Mouse (Mus musculus): ENCODE measurements around the gene Caskin2. TPM values are rescaled to one million over a fixed set of nuclear protein-coding genes. Genes with fewer than 3 reads are reported as not detected.

Gene Caskin2
- total RNA-seq, 2 experiments from 2014 or later = 12.6 to 13.3 TPM

- DNase-seq = no peak
- intact Hi-C loops (cut with DNase I) = no loop called here
These were observed 19.1 kb upstream of the Caskin2 start for GRCm38 (mm10) chr11:115832523-115832922.

DNA sequence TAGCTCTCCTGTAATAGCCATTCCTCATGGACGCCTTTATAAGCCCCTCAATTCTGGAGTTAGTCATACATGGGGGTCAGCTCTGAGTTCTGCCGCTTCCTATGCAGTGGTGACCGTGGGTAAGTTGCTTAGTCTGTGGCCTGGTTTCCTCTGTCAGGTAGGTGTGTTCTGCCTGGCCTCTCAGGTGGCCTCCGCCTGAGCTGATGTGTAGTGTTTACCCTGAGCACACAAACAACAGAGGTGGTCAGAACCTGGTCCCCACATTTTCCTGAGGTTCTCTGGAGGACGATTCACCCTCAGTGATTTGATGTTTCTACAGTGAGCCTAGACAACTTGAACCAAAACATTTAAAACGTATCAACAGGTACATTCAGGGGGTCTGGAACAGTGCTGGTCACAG is 18.6 kb upstream of the Caskin2 start:
- intact Hi-C loops (cut with DNase I) = no loop called here
- DNase-seq = no peak

GRCm38 (mm10) chr11:115831518-115831917 is 18.1 kb upstream of the Caskin2 start:
- intact Hi-C loops (cut with DNase I) = no loop called here
- DNase-seq = no peak

GRCm38 (mm10) chr11:115830550-115831325 is 17.3 kb upstream of the Caskin2 start:
- no peak for DNase-seq
- intact Hi-C loops (cut with DNase I) = no loop called here

GRCm38 (mm10) chr11:115829036-115829435 is 15.6 kb upstream of the Caskin2 start:
- intact Hi-C loops (cut with DNase I) = no loop called here
- DNase-seq = no peak

DNA sequence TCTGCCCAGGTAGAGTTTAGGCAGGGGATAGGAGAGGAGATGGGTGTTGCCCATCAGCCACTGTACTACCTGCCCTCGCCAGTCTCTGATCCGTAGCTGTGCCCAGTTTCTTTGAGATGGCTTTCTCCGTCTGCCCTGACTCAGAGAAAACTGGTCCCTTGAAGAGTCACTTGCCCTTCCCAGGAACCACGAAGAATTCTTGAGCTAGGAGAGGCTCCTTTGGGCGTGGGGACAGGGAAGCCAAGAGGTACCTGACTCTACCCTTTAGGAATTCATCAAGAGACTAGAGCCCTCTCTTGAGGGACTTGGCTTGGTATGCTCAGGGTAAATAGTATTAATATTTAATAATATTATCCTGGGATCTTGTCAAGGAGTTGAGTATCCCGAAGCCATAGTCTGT is 14.2 kb upstream of the Caskin2 start:
- no peak for DNase-seq
- intact Hi-C loops (cut with DNase I) = no loop called here

DNA sequence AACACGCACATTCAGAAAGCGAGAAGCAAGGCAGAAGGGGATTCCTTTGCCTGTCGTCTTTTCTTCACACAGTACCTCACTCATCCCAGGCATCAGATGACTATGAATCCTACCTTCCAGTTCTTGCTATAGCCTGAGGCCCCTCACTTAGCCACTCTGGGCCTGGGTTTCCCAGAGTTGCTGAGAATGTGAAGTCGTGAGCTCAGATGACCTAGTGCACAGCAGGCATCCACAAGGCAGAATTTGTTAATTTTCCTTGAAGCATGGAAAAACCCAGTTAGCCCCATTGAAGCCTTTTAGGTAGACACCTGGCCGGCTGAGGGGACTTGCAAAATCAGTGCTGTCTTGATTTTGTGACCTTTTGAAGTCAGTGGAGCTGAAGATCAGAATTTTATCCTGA is 13.0 kb upstream of the Caskin2 start:
- no peak for DNase-seq
- intact Hi-C loops (cut with DNase I) = no loop called here

DNA sequence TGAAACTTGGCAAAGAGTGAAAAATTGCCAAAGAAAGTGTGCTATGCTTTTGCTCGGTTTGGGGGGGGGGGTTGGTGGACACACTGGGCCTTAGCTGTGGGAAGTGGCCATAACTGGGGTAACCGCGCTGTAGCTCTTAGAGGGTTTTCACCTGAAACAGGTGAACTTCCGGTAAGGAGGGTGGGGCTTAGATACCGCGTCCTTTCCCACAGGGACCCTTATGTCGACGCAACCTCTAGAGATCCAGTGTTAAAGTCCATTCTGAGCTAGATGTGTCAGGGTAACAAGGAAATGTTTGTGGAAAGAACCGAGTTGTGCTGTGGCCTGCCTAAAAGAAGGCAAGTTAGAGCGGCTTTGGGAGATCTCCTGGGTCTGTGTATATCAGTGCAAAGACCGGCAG is 11.4 kb upstream of the Caskin2 start:
- no peak for DNase-seq
- intact Hi-C loops (cut with DNase I) = no loop called here

DNA sequence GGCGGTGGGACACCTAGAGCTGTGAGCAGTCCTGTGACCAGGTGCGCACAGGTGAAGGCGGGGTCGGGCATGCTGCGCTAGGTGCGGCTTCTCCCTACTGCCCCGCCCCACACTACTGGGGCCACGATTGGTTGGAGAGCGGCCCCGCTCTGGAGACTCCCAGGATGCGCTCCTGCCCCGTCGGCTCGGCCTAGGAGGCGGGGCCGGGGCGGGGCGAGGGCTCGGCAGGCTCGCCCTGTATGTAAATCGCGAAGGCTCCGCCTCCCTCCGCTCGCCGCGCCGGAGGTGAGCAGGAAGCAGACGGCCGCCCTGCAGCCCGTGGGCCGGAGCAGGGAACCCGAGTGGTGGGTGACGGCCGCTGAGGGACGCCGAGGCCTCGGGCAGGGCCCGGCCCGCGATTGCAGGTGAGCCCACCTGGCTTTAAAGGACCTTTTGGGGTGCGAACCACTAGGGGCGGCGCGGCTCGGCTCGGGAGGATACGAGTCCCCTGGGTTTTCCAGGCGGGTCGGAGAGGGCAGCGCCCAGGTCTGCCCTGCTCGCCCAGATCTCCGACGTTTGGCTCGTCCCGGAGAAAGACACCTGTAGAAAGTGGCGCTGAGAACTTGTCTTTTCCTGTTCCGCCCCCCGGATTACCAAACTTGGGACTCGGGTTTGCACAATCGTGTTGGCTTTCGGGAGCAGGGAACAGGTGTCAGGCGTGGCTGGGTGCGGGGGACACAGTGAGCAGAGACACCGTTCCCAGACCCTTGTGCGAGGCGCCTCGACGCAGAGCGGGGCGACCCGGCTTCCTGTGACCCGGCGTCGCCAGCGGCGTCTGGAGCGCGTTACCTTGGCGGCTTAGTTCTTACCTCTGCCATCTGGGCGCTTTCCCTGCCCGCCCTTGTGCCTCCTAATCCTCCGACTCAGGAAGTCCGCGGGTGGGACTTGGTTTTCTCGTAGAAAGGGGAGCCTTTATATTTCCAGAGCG is 10.6 kb upstream of the Caskin2 start, which contains the start of gene Llgl2:
TSS of gene Llgl2 (plus strand) at position 276 of the 967 bp plus-strand sequence.
- intact Hi-C loops (cut with DNase I) = no loop called here
- peak; percentile 61 to 80 for DNase-seq

DNA sequence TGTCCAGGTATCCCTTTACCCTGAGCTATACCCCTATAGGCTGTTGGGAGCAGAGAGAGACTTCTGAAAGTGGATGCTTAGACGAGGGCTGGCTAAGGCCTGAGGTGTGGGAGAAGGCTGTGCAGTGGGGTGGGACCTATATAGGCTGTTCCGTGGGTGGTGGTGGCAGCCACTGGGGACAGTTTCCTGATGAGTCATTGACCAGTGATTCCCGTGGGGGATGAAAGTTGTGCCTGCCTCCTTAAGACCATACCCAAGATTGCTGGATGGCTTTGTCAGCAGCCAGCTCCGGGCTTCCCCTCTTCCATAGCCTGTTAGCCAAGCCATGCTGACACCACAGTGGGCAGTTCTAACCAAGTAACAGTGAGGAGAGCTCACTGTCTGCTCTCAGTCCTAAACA is 7.6 kb upstream of the Caskin2 start:
- intact Hi-C loops (cut with DNase I) = no loop called here
- no peak for DNase-seq

- intact Hi-C loops (cut with DNase I) = no loop called here
- no peak for DNase-seq
These were observed 6.6 kb upstream of the Caskin2 start for GRCm38 (mm10) chr11:115819915-115820623.

GRCm38 (mm10) chr11:115817331-115817730 is 3.9 kb upstream of the Caskin2 start:
- intact Hi-C loops (cut with DNase I) = no loop called here
- DNase-seq = no peak

GRCm38 (mm10) chr11:115814605-115815450 is 1.4 kb upstream of the Caskin2 start, which contains the start of gene Tsen54:
Tsen54 (plus strand) TSS chr11:115814724.
- intact Hi-C loops (cut with DNase I) = loop anchor here (1.0 to 5.0 kb wide), 3 partner anchors 38 to 168 kb away; no protein-coding TSS in a partner anchor

GRCm38 (mm10) chr11:115812533-115813420 is 662 bp downstream of the Caskin2 start:
- no peak for DNase-seq
- intact Hi-C loops (cut with DNase I) = loop anchor here (5.0 kb wide), 2 partner anchors 35 to 165 kb away; no protein-coding TSS in a partner anchor

More at GRCm38 (mm10) chr11:115814605-115815450, 1.4 kb upstream of the Caskin2 start, which contains the start of gene Tsen54:
- DNase-seq = peak; percentile 80 to 87

GRCm38 (mm10) chr11:115812095-115812494 is 1.3 kb downstream of the Caskin2 start:
- no peak for DNase-seq
- intact Hi-C loops (cut with DNase I) = loop anchor here (5.0 kb wide), 2 partner anchors 35 to 165 kb away; no protein-coding TSS in a partner anchor

DNA sequence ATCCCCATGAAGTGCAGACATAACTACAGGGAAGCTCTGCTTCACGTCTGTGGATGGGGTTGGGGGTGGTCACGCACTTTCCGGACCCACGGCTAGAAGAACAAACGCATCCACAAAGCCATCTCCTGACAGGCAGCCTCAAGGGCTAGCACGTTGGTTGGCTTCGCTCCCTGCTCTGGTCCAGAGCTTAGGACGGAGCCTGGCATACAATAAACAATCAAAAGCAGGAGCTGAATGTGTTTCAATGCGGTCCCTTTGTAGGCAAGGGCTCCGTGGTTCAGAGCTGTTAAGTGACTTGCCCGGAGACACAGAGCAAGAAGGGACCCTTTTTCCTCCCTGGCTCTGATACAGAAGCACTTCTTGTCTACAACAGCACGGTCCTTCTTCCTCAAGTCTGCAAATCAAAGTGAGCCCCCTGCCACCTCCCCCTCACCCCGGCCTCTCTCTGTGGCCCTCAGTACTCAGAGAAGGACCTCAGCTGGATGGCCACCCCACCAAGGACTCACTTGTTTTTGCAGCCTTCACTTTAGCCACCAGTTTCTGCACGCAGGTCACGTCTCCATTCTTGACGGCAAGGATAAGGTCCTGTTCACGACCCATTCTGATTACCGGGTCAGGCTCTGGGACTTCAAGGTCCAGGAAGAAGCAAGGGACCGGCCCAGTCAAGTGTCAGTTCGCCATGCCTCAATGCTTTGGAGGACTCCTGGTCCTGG is 1.9 kb downstream of the Caskin2 start:
- intact Hi-C loops (cut with DNase I) = loop anchor here (5.0 kb wide), 2 partner anchors 34 to 164 kb away; no protein-coding TSS in a partner anchor
- no peak for DNase-seq

GRCm38 (mm10) chr11:115810377-115810776 is 3.1 kb downstream of the Caskin2 start:
- no peak for DNase-seq
- intact Hi-C loops (cut with DNase I) = loop anchor here (5.0 kb wide), 2 partner anchors 33 to 163 kb away; no protein-coding TSS in a partner anchor
